Mouse (Mus musculus) G1E-ER4 (cell line): ENCODE measurements around the gene Lasp1. TPM values are rescaled to one million over a fixed set of nuclear protein-coding genes. Genes with fewer than 3 reads are reported as not detected.

Experiments
- GATA1 ChIP-seq: IDR thresholded peaks from one replicate; pipeline ENCODE4 v1.8.0; 2012; ENCODE audit warnings: low read length, inconsistent platforms
- polyA plus RNA-seq: library from polyadenylated mRNA; stranded (reverse); fragments of >175 nt; gene quantifications from 2 replicates; pipeline ENCODE4 v1.2.3, GENCODE M21; 2012

Gene Lasp1
- polyA plus RNA-seq, 1 experiment: 65.7 TPM

DNA sequence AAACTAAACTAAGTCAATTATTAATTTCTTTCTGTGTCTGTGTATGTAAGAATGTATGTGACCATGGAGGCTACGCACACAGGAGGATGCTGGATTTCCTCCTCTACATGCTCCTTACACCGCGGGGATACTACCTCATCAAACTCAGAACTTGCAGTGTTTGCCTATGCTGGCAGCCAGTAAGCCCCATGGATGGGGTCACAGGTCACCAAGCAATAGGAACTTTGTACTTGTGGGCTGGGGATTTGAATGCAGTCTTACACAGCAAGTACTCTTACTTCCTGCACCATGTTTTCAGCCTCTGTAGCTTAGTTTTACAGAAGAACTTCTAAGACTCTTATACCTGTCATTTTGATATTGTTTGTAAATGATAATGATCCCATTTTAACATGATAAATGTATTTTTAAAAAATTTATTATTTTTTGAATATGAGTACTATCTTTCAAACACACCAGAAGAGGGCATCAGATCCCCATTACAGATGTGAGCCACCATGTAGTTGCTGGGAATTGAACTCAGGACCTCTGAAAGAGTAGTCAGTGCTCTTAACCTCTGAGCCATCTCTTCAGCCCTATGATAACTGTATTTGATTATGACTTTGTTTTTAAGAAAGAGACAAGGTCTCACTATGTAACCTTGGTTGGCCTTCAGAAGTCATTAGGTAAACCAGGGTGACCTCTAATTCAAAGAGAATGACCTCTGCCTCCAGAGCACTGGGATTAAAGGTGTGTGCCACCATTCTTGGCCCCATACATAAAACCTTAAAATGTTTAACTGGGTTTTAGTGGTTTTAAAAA is 67.5 kb downstream of the Lasp1 start:
- no peak for TF ChIP-seq GATA1

DNA sequence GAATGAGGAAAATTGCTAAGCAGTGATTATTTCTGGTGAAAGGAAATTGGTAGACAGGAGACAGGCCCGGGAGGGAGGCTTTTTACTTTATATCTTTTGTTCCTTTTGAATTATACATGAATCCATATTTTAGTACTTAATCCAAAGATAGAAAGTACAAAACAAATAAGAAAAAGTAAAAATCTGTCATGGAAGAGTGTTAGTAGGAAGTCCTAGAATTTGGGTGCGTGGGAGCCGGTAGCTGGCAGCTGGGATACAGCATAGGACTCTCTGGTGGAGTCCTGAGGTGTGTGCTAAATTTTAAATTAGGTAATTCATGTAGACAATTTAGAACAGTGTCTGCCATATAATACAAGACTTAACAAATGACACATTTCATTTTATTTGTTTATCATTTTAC is 68.8 kb downstream of the Lasp1 start:
- TF ChIP-seq GATA1: no peak

DNA sequence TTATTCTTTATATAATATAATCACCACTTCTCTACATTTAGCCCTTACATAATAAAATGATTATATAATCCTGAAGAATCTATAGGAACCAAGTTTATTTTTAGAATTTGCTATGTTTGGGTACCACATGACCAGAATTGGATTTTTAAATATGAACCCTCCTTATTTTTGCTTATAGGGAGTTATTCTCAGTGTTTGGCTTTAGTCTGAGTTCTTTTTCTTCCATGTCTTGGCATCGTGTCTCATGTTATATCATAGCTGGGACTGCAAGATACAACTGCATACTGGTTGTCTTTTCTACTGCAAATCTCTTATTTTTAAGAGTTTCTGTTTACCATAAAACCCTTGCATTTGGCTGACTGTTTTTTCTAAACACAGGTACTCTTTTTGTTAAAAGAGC is 75.6 kb downstream of the Lasp1 start:
- TF ChIP-seq GATA1: no peak

DNA sequence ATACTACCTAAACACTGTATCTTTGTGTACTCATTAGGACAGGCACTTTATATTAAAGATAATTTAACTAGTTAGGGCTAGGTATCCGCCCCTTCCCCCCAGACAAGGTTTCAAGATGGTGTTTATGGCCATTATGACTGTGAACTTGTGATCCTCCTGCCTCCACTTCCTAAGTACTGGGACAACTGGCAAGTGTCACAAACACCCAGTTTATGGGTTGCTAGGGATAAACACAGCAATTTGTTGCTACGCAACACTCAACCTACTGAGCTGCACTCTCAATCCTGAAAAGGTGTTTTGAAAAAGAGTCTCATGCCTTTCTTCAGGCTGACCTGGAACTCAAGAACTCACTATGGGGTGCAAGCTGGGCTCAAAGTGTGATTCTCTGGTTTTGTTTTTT is 78.5 kb downstream of the Lasp1 start:
- TF ChIP-seq GATA1: no peak

GRCm38 (mm10) chr11:97880362-97880761 is 81.6 kb downstream of the Lasp1 start:
- no peak for TF ChIP-seq GATA1

GRCm38 (mm10) chr11:97883542-97883917 is 84.7 kb downstream of the Lasp1 start:
- TF ChIP-seq GATA1: no peak

GRCm38 (mm10) chr11:97883918-97884600 is 85.3 kb downstream of the Lasp1 start, which contains the start of gene Fbxo47:
Fbxo47 (minus strand) TSS chr11:97884154.
- TF ChIP-seq GATA1: no peak

GRCm38 (mm10) chr11:97884601-97885185 is 85.9 kb downstream of the Lasp1 start:
- no peak for TF ChIP-seq GATA1

GRCm38 (mm10) chr11:97885296-97885915 is 86.6 kb downstream of the Lasp1 start:
- no peak for TF ChIP-seq GATA1

Other genes with a start within 250 kb of the Lasp1 start
- gene Srcin1, start 222.8 kb upstream of the Lasp1 start, polyA plus RNA-seq: 0.09 and 0.18 TPM in 2 replicates
- not detected in 2 replicates for gene Epop, start 169.3 kb upstream of the Lasp1 start, polyA plus RNA-seq
- gene Mllt6, start 135.6 kb upstream of the Lasp1 start, polyA plus RNA-seq: 42.2 and 42.3 TPM in 2 replicates
- 1.6 and 3.1 TPM in 2 replicates for gene Cisd3, start 113.2 kb upstream of the Lasp1 start, polyA plus RNA-seq
- 6.3 and 9.1 TPM in 2 replicates for gene Pcgf2, start 98.5 kb upstream of the Lasp1 start, polyA plus RNA-seq
- 16.1 and 122 TPM in 2 replicates for gene Psmb3, start 95.6 kb upstream of the Lasp1 start, polyA plus RNA-seq
- gene Pip4k2b, start 54.3 kb upstream of the Lasp1 start, polyA plus RNA-seq: 28.3 and 31.4 TPM in 2 replicates
- gene Cwc25, start 32.4 kb upstream of the Lasp1 start, polyA plus RNA-seq: 30.0 and 34.5 TPM in 2 replicates
- not detected in 2 replicates for gene 1700001P01Rik, start 23.1 kb upstream of the Lasp1 start, polyA plus RNA-seq
- gene Rpl23, start 16.6 kb upstream of the Lasp1 start, polyA plus RNA-seq: 62.2 and 87.5 TPM in 2 replicates
- gene B230217C12Rik, start 41.8 kb downstream of the Lasp1 start, polyA plus RNA-seq: 0.02 TPM in 1 of 2 replicates, not detected in the other
- not detected in 2 replicates for gene Fbxo47, start 85.2 kb downstream of the Lasp1 start, polyA plus RNA-seq
- gene Plxdc1, start 187.4 kb downstream of the Lasp1 start, polyA plus RNA-seq: 0.14 and 0.24 TPM in 2 replicates
- not detected in 2 replicates for gene Arl5c, start 197.2 kb downstream of the Lasp1 start, polyA plus RNA-seq
- 0.32 and 0.35 TPM in 2 replicates for gene Cacnb1, start 224.0 kb downstream of the Lasp1 start, polyA plus RNA-seq
- 2,070 and 2,415 TPM in 2 replicates for gene Rpl19, start 227.7 kb downstream of the Lasp1 start, polyA plus RNA-seq